Mouse (Mus musculus): Measurements from ENCODE around the gene Iffo2. TPM values are rescaled to one million over a fixed set of nuclear protein-coding genes. Genes with fewer than 3 reads are reported as not detected.

The Iffo2 gene
- polyA plus RNA-seq (2015; fragmentation: Nextera tagmentation; extraction: Ambion mirVana), result 8.7 and 10.3 TPM in 2 replicates

GRCm38 (mm10) chr4:139530248-139530647 lies at the start of gene Iffo2:
Gene Iffo2 (plus strand): TSS chr4:139530548.

GRCm38 (mm10) chr4:139602357-139603244 lies 72.3 kb downstream of the Iffo2 start, which contains the start of gene Gm21969:
Gene Gm21969 (plus strand): TSS chr4:139603186.

GRCm38 (mm10) chr4:139622373-139623282 lies 92.3 kb downstream of the Iffo2 start, which contains the start of gene Aldh4a1:
Gene Aldh4a1 (plus strand): TSS chr4:139622866.

GRCm38 (mm10) chr4:139653238-139653637 lies 122.9 kb downstream of the Iffo2 start, which contains the start of gene Tas1r2:
Gene Tas1r2 (plus strand): TSS chr4:139653538.

Small RNA genes lying within 50 kb of the gene (microRNA-seq; reads per million reads assigned to microRNA genes)
- gene Gm25571 (not detected), gene Mir7020 (not detected)

Other genes starting within 250 kb of the Iffo2 start
- 16.0 and 17.9 TPM in 2 replicates for gene Pqlc2, start 219.8 kb upstream of the Iffo2 start, polyA plus RNA-seq (2015; fragmentation: Nextera tagmentation; extraction: Ambion mirVana)
- 72.8 and 74.2 TPM in 2 replicates for gene Akr7a5, start 219.8 kb upstream of the Iffo2 start, polyA plus RNA-seq (2015; fragmentation: Nextera tagmentation; extraction: Ambion mirVana)
- gene Mrto4, start 178.0 kb upstream of the Iffo2 start, polyA plus RNA-seq (2015; fragmentation: Nextera tagmentation; extraction: Ambion mirVana), result 68.1 and 73.3 TPM in 2 replicates
- gene Emc1, start 178.0 kb upstream of the Iffo2 start, polyA plus RNA-seq (2015; fragmentation: Nextera tagmentation; extraction: Ambion mirVana), result 38.8 and 44.1 TPM in 2 replicates
- 68.8 and 82.2 TPM in 2 replicates for gene Ubr4, start 177.9 kb upstream of the Iffo2 start, polyA plus RNA-seq (2015; fragmentation: Nextera tagmentation; extraction: Ambion mirVana)
- gene Gm21969, start 72.6 kb downstream of the Iffo2 start, polyA plus RNA-seq (2015; fragmentation: Nextera tagmentation; extraction: Ambion mirVana), result not detected in 2 replicates
- gene Aldh4a1, start 92.3 kb downstream of the Iffo2 start, polyA plus RNA-seq (2015; fragmentation: Nextera tagmentation; extraction: Ambion mirVana), result 32.2 and 32.4 TPM in 2 replicates
- gene Tas1r2, start 123.0 kb downstream of the Iffo2 start, polyA plus RNA-seq (2015; fragmentation: Nextera tagmentation; extraction: Ambion mirVana), result not detected in 2 replicates